Mouse (Mus musculus): Measurements from ENCODE around the gene Itfg2.

Itfg2 gene

DNA sequence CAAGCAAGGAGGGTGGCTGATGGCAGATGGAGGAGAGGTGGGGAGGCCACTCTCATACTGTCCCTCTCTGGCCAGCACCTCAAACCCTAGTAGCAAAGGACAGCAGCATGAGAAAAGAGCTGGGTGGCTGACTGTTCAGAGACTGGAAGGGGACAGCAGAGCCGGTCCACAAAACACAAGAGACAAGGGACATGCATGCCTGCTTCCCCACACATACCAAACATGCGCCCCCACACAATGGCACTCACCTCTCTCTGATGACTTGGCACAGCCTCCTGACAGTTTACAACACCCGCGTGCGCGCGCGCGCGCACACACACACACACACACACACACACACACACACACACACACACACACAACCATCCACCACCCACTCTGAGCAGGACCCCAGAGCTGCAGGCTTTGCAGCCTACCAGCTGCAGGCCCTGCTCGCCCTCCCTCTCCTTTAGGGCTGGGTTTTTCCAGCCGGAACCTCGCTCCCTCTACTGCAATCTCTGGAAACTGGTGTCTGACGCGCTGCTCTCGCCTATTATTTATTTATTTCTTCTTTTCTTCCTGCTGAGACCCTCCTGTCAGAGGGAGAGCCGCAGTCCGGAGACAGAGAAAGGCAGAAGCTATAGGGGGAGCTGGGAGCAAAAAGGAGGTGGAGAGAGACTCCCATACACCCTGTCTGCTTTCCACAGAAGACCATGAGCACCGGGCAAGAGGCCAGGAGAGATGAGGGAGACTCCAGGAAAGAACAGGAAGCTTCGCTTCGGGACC is 25.1 kb downstream of the Itfg2 start:
- in situ Hi-C loops (cut with MboI; ENCODE audit: low pct_unique_long_range_greater_than_20kb in 1 of 2, low sequenced_read_pairs in 2 of 2, unreplicated experiment in 1 of 2), result loop anchor here in 1 of 2 experiments (25.0 kb wide), 1 partner anchor 188 kb away; the partner anchor contains the start of gene A2ml1

DNA sequence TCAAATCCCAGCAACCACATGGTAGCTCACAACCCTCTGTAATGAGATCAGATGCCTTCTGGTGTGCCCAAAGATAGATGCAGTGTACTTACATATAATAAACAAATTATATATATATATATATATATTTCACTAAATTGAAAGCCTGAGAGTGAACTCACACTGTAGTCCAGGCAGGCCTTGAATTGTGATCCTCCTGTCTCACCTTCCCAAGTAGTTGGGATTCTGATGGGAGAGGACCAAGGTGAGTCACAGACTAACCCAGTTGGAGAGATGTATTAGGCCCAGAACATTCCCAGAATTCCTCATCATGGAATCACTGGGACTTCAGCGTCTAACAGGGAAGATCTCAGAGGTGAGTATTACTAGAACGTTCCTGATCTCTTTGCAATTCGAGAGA is 25.7 kb downstream of the Itfg2 start, which contains the start of gene Nrip2:
Gene Nrip2, plus strand, starts transcription at position 301 of the 400 bp plus-strand sequence.
- in situ Hi-C loops (cut with MboI; ENCODE audit: low pct_unique_long_range_greater_than_20kb in 1 of 2, low sequenced_read_pairs in 2 of 2, unreplicated experiment in 1 of 2), result loop anchor here in 1 of 2 experiments (25.0 kb wide), 1 partner anchor 188 kb away; the partner anchor contains the start of gene A2ml1

DNA sequence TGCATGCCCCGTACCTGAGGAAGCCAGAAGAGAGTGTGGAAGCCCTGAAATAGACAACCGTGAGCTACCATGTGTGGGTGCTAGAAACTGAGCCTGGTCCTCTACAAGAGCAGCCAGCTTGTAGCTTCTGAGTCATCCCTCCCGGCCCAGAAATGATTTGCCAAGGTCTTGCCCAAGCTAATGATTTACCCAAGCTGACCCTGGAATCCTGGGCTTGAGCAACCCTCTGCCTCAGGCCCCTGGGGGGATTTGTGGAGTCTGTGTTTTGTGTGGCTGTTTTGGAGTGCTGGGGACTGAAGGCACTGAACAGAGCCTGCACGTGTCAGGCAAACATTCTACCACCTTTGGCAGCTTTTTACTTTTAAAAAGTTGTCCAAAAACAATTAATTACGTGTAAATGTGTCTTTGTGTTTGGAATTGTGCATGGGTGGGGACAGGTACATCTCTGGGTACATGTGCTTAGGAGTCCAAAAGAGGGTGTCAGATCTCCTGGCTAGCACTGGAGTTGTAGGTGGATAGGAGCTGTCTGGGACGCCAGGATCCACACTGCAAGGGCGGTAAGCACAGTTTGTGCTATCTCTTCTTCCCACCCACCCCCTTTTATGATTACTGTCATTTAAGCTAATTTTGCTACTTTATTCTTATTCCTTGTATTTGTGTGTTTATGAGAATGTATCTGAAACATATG is 27.0 kb downstream of the Itfg2 start:
- in situ Hi-C loops (cut with MboI; ENCODE audit: low pct_unique_long_range_greater_than_20kb in 1 of 2, low sequenced_read_pairs in 2 of 2, unreplicated experiment in 1 of 2), result loop anchor here in 1 of 2 experiments (25.0 kb wide), 1 partner anchor 190 kb away; the partner anchor contains the start of gene A2ml1

DNA sequence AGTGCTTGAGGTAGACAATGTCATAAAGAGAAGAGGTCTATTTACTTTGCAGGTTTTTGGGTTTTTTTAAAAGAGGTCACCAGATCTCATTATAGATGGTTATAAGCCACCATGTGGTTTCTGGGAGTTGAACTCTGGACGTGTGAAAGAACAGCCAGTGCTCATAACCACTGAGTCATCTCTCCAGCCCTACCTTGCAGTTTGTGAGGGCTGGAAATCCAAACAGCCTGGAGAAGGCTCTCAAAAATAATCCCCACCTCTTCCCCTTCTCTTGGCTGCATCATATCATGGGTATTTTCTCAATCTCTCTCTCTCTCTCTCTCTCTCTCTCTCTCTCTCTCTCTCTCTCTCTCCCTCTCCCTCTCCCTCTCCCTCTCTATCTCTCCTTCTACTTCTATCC is 34.0 kb downstream of the Itfg2 start:
- in situ Hi-C loops (cut with MboI; ENCODE audit: low pct_unique_long_range_greater_than_20kb in 1 of 2, low sequenced_read_pairs in 2 of 2, unreplicated experiment in 1 of 2), result loop anchor here in 1 of 2 experiments (25.0 kb wide), 1 partner anchor 197 kb away; the partner anchor contains the start of gene A2ml1

DNA sequence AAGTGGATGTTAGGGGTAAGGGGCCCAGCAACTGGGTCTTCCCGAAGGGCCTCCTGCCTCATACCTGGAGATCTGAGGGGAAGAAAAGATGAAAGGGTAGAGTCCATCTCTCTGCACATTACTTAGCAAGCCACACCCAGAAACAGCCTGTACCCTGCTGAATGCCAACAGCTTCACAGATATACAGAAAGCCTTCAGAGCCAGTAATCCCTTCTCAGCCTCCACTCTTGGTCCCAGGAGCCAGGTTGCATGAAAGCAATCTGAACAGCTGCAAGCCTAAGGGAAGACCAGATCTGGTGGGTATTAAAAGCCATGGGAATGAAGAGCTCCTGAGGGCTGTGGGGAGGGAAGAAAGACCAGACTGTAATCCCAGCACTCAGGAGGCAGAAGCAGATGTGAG is 35.5 kb downstream of the Itfg2 start:
- in situ Hi-C loops (cut with MboI; ENCODE audit: low pct_unique_long_range_greater_than_20kb in 1 of 2, low sequenced_read_pairs in 2 of 2, unreplicated experiment in 1 of 2), result loop anchor here in 1 of 2 experiments (25.0 kb wide), 1 partner anchor 198 kb away; the partner anchor contains the start of gene A2ml1

DNA sequence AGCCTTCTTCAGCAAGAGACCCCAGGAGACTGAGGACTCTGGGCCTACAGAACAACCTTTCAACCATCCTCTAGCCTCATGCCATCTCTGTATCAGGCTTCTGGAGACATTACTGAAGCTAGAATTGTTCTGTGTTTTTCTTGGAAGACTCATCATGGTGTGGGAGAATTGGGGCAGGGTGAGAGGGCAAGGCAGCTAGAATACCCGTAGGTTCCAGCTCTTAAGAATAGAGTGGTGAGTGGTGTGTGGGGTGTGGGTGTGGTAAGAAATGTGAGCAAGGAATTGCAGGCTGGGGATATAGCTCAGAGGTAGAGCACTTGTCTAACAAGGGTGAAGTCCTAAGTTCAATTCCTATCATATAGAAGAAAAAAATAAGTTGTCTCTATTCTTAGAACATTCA is 39.7 kb downstream of the Itfg2 start:
- in situ Hi-C loops (cut with MboI; ENCODE audit: low pct_unique_long_range_greater_than_20kb in 1 of 2, low sequenced_read_pairs in 2 of 2, unreplicated experiment in 1 of 2), result loop anchor here in 1 of 2 experiments (25.0 kb wide), 1 partner anchor 202 kb away; the partner anchor contains the start of gene A2ml1

DNA sequence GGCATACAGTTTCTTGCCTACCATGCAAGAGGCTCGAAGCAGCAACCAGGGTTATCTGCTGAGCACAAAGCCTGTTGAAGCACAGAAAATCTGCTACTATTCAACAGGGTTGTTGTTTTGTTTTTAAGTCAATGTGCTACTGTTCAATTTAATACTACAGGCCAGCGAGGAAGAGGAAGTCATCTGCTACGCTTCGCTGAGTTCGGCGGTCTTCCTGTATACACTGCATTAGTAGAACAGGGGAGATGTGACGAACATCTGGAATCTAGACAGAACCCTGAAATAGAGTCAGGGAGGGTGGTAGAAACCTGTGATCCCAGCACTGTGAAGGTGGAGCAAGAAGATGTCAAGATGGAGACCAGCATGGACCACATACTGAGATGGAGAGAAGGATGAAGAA is 41.0 kb downstream of the Itfg2 start:
- in situ Hi-C loops (cut with MboI; ENCODE audit: low pct_unique_long_range_greater_than_20kb in 1 of 2, low sequenced_read_pairs in 2 of 2, unreplicated experiment in 1 of 2), result loop anchor here in 1 of 2 experiments (25.0 kb wide), 1 partner anchor 204 kb away; the partner anchor contains the start of gene A2ml1

DNA sequence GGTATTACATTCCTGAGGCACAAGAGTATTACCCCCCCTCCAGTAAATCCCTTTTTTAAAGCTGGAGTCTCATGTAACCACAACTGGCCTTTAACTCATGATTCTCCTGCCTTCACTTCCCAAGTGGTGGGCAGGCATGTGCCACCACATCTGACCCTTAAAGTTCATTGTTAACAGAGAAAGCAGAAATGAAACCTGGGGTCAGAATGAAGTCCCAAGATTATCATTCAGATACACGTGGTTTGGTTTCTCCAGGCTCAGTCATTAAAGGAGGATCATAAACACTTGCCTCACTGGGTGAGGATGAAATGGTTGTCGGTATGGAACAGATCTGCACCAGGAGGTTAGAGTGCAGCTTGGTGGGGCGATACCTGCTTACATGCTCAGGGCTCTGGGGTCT is 43.5 kb downstream of the Itfg2 start:
- in situ Hi-C loops (cut with MboI; ENCODE audit: low pct_unique_long_range_greater_than_20kb in 1 of 2, low sequenced_read_pairs in 2 of 2, unreplicated experiment in 1 of 2), result loop anchor here in 1 of 2 experiments (25.0 kb wide), 1 partner anchor 206 kb away; the partner anchor contains the start of gene A2ml1

DNA sequence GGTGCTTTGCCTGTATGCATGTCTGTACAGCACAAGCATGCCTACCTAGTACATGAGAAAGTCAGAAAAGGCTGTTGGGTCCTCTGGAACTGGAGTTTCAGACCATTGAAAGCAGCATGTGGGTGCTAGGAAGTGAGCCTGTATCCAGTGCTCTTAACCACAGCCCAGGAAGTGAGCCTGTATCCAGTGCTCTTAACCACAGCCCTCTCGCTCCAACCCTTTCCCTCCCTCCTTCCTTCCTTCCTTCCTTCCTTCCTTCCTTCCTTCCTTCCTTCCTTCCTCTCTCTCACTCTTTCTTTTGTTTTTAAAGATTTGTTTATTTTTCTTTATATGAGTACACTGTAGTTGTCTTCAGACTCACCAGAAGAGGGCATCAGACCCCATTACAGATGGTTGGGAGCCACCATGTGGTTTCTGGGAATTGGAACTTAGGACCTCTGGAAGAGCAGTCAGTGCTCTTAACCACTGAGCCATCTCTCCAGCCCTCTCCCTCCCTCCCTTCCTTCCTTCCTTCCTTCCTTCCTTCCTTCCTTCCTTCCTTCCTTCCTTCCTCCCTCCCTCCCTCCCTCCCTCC is 44.0 kb downstream of the Itfg2 start:
- in situ Hi-C loops (cut with MboI; ENCODE audit: low pct_unique_long_range_greater_than_20kb in 1 of 2, low sequenced_read_pairs in 2 of 2, unreplicated experiment in 1 of 2), result loop anchor here in 1 of 2 experiments (25.0 kb wide), 1 partner anchor 207 kb away; the partner anchor contains the start of gene A2ml1

DNA sequence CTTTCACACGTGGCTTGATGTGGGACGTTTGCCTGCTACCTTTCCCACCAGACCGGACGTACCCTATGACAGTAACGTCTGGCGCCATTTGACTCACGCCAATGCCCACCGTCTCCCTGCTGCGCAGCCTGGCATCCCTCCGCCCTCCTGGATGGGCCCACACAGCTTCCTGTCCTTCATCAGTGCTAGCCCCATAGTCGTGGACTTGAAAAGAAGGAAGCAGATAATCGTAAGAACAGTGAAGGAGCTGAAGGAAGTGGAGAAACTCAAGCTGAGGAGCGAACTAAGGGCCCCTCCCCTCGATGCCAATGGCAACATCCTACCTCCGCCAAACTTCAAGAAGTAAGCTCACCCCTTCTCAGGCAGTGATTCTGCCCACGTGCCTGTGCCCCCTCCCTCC is 45.1 kb downstream of the Itfg2 start:
- in situ Hi-C loops (cut with MboI; ENCODE audit: low pct_unique_long_range_greater_than_20kb in 1 of 2, low sequenced_read_pairs in 2 of 2, unreplicated experiment in 1 of 2), result loop anchor here in 1 of 2 experiments (25.0 kb wide), 1 partner anchor 208 kb away; the partner anchor contains the start of gene A2ml1

DNA sequence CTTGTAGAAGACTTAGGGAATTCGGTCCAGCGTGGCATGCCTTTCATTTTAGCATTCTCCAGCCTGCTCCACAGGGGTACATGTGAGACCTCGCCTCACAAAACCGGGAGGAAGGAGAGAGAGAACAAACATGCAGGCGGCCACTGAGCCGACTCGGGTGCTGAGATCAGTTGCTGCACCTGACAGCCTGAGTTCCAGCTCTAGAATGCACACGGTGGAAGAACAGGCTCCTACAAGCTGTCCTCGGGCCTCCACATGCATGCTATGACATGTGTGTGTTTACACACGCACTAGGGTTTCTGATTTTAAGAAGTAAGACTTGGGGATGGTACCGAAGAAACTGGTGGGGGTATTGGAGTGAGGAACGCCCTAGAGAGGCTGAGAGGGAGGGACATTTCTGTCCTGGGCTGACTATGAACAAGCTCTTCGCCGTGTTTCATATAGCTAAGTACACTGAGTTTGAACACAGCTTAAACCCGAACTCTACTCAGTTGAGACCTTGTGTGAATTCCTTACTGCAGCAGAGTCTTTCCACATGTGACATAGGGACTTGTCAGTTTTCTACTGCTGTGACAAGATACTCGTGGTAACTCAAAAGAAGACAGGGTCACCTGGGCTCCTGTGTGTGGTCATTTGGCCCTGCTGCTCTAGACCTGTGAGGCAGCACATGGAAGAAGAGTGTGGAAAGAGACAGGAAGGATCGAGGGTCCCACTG is 48.2 kb downstream of the Itfg2 start:
- in situ Hi-C loops (cut with MboI; ENCODE audit: low pct_unique_long_range_greater_than_20kb in 1 of 2, low sequenced_read_pairs in 2 of 2, unreplicated experiment in 1 of 2), result loop anchor here in 1 of 2 experiments (25.0 kb wide), 1 partner anchor 211 kb away; the partner anchor contains the start of gene A2ml1

DNA sequence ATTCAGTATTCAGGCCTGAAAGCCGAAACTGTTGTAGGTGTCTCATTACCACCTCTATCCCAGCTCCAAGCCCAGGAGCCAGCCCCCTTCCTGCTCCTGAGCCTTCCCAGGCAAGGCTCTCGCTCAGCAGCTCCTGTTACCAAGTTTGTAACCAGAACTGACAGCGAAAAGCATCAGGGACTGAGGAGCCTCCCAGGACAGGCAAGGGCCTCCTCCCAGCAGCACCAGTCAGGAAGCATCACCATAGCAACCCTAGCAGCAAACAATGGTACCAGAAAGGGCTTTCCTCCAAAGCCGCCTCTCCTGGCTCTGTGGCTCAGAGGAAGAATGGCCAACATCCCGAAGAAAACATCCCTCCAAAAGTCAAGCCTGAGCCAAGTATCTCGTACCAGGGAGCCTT is 49.5 kb downstream of the Itfg2 start, which contains the start of the genes Tex52 and Gm44596:
Gene Tex52, plus strand, starts transcription at position 265 of the 400 bp plus-strand sequence.
Gene Gm44596, plus strand, starts transcription at position 312 of the 400 bp plus-strand sequence.
- in situ Hi-C loops (cut with MboI; ENCODE audit: low pct_unique_long_range_greater_than_20kb in 1 of 2, low sequenced_read_pairs in 2 of 2, unreplicated experiment in 1 of 2), result loop anchor here in 1 of 2 experiments (25.0 kb wide), 1 partner anchor 212 kb away; the partner anchor contains the start of gene A2ml1

DNA sequence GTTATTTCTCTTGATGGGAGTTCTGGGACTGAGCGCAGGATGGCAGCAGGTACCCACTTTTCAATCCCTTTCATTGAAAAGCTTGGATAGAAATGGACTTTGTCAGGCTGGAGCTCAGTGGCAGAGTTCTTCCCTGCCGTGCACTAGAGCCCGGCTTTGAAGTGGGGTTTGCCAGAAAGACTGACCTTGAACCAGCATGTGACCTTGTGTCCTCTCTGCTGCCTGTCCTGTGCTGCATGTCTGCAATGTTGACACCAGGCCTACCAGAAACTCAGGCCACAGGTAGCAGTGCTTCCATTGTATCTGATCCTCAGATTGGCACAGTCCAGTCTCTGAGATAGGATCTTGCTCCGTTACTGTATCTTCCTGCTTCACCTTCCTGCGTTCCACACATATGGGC is 54.7 kb downstream of the Itfg2 start:
- in situ Hi-C loops (cut with MboI; ENCODE audit: low pct_unique_long_range_greater_than_20kb in 1 of 2, low sequenced_read_pairs in 2 of 2, unreplicated experiment in 1 of 2), result no loop called here

DNA sequence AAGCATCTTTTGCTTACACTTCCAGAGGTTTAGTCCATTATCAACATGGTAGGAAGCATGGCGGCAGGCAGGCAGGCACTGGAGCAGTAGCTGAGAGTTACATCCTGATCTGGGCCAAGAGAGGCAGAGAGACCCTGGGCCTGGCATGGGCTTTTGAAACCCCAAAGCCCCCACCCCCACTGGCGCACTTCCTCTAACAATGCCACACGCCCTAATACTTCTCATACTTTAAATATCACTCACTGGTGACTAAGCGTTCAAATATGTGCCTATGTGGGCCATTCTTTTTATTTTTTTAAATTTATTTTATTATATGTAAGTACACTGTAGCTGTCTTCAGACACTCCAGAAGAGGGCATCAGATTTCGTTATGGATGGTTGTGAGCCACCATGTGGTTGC is 58.3 kb downstream of the Itfg2 start:
- in situ Hi-C loops (cut with MboI; ENCODE audit: low pct_unique_long_range_greater_than_20kb in 1 of 2, low sequenced_read_pairs in 2 of 2, unreplicated experiment in 1 of 2), result no loop called here

DNA sequence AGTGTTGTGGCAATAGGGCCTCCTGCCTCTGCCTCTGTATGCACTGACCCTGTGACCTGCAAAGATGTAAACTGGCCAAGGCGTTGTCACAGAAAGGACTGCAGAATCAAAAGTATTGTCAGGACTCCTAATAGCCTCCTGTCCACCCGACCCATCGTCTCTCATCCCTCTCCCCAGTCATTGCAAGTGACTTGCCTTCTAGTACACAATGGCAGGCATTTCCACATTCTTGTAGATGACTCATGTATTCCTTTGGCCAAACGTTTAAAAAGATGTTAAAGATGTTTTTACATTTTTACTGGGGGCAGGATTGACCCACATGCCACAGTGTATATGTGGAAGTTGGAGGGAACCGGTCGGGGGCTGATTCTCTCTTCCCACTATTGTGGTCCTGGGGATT is 60.0 kb downstream of the Itfg2 start:
- in situ Hi-C loops (cut with MboI; ENCODE audit: low pct_unique_long_range_greater_than_20kb in 1 of 2, low sequenced_read_pairs in 2 of 2, unreplicated experiment in 1 of 2), result no loop called here

DNA sequence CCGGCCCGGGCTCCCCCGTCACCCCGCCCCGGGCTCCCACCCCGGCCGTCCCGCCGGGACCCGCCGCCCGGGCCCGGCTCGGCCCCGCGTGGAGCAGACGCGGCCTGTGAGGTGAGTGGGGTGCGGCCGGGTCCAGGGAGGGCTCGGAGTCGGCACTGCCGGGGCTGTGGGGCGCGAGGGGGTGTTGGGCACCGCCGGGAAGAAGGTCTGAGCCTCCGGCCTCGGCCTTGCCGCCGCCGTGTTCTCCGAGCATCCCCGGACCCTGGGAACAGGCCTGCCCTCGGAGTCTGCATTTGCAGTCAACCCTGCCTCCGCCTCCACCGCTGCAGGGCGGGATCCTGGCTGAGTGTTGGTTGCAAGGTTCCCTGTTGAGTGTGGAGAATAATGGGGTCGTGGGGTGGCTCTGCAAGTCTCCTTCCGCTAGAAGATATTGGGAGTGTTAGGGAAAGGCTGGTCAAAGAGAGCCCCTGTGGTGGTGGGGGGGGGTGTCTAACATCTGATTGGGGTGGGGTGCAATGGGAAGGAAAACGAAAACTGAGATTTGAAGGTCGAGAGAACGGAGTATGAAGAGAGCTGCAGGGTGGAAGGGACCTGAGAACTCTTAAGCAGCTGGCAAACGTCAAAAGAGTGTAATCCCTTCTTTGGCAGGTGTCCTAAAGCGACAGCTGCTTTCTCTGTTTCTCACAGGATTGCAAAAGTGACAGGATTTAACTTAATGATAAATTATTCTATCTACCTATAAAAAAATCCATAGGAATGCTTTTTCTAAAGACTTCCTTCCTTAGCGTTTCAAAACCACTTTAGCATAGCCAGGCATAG is 61.5 kb downstream of the Itfg2 start:
- in situ Hi-C loops (cut with MboI; ENCODE audit: low pct_unique_long_range_greater_than_20kb in 1 of 2, low sequenced_read_pairs in 2 of 2, unreplicated experiment in 1 of 2), result no loop called here

Measured in mouse embryonic stem cell (cell line).